Mouse (Mus musculus) urinary bladder, postnatal 36 days (tissue): ENCODE results near the gene Bmp8a.
"Not testable (repeated sequence)": the region's sequence is repeated elsewhere in the genome, so short reads cannot be mapped to it uniquely, and the experiment has no call there.

ENCODE experiments used
- DNase-seq, 2 experiments: peaks; one replicate each; pipeline ENCODE4 v3.0.0; 2022; ENCODE audit warnings: low spot score in 2 of 2, mixed read lengths in 1 of 2

Gene Bmp8a

GRCm38 (mm10) chr4:123342642-123343470, at the start of gene Bmp8a:
Gene Bmp8a (minus strand): TSS chr4:123343252.
- peak; percentile 47 to 56 for DNase-seq

DNA sequence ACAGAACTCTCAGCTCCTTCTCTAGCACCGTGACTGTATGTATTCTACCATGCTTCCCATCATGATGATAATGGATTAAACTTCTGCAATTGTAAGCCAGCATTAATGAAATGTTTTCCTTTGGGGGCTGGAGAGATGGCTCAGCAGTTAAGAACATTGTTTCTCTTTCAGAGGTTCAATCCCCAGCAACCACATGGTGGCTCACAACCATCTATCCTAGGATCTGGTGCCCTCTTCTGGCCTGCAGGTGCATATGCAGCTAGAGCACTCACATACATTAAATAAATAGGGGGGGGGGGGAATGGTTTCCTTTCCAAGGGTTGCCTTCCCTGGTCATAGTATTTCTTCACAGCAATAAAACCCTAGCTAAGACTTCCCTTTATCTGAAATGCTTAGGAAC, 49.1 kb upstream of the Bmp8a start:
- no peak for DNase-seq

GRCm38 (mm10) chr4:123385028-123385427, 42.0 kb upstream of the Bmp8a start:
- no peak for DNase-seq

GRCm38 (mm10) chr4:123383173-123383572, 40.1 kb upstream of the Bmp8a start:
- no peak for DNase-seq

- DNase-seq, result no peak
These were observed 39.0 kb upstream of the Bmp8a start for GRCm38 (mm10) chr4:123382051-123382450.

DNA sequence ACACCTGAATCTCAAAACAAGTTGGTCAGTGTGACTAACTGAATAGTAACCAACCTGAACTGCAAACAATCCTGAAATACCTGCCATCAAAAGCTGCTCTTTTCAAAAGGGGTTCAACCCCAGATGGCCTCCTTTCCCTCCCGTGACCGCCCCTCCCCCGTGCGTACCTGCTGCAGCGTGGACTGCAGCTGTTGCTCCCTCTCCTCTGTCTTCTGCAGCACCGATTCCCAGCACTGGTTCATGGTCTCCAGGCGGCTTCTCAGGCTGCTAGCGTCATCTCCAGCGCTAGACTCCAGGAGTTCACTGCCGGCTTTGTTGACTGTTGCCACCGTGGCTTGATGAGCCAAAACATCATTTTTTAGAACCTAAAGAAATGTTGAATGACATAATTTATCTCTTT, 38.5 kb upstream of the Bmp8a start:
- DNase-seq, result no peak

DNA sequence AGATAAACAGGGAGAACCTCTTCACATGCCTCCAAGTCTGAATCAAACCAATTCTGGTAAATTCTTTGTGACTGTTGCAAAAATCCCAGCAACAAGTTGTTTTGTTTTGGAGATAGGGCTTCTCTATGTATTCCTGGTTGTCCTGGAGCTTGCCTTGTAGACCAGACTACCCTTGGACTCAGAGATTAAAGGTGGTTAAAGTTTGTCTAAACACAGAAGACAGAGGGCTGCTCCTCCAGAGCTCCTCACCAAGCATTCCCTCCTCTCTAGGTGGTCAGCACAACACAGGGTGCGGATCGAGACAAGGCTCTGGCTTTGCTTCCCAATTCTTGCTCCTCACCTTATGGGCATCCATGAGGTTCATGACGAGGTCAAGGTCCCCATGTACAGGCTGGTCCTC, 33.0 kb upstream of the Bmp8a start:
- DNase-seq, result no peak

DNA sequence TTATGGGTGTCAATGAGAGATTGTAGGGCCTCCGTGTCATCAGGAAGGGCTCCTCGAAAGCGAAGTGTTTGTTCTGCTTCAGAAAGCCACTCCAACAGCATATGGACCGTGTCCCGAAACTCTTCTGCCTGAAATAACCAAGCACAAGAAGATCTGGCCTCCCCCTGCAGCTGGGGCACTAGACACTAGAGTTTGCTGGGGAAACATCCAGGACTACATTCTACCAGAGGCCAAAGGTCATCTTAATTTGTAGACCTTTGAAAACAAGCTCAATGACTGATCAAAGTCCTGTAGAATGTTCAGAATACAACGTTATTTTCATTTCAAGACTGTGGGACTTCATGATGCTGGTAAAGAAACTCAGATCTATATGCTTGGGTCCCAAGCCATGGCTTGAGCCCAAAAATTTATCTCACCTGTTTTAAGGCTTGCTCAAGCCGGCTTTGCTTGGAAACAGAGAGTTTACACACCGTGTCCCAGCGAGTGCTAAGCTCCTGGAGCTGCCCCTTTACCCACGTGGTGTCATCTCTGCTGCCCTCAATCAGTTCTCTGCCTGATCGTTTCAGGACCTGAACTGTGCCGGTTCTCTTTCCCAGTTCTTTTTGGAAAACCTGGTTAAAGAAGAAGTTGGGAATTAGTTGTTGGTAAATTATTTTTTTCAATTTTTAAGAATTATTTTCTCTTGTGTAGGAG, 31.4 kb upstream of the Bmp8a start:
- DNase-seq, result no peak

DNA sequence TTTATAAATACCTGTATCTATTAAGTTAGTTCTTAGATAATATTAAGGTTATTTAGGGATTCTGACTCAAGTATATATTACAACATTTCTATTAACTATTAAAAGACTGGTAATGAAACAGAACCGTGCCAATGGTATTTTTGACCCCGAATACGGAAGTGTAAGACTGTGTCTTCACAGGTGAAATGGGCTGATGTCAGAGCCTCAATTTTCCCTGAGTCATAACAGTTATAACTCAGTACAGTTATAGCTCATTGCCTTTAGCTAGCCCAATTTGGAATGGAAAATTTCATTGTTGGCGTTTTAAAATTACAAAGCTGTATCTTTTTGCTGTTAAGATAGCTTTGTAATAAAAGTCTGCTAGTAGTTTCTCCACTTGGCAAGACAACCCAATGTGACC, 20.5 kb upstream of the Bmp8a start:
- no peak for DNase-seq

DNA sequence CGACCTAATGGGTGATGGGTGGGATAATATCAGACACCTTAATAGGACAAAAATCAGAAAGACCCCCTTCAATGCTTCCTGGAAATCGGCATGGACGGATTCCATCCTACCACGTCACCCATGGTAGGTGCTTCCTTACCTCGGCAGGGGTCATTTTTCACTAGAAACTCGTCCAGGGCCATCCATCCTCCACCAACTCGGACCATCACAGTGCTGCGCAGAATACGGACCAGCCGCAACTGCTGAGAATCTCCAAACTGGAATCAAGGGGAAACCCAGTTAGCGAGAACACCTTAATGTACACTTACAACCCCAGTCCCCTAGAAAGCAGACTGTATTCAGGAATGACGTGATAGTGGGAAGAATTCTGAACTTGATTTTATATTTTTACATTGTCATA, 17.7 kb upstream of the Bmp8a start:
- no peak for DNase-seq

GRCm38 (mm10) chr4:123358613-123359012, 15.6 kb upstream of the Bmp8a start:
- DNase-seq, result no peak

GRCm38 (mm10) chr4:123355941-123356340, 12.9 kb upstream of the Bmp8a start:
- DNase-seq, result no peak

DNA sequence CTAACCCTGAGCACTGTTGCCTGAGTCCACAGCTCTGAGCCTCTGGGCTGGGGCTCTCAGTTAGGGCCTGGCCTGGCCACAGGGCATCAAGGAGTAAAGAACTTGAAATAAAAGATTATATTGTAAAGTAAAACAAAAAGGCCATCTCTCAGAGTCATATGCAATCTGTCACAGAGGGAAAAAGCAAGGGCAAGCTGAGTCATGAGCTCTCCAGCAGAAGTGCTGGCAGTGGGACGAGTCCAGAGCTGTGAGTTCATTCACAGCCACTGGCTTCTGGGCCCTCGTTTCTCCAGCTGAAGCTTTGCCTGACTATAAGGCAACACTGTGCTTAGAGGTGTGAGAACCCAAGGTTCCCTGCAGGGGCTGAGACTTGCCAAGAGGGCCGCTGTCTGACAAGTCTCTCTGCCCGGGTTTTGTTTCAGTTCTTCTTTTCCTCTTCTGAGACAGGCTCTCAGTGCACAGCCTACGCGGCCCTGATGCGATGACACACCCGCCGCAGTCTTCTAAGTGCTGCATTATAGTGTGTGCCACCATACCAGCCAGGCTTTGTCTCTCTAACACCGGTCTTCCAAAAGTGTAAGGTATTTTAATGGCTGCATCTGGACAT, 10.3 kb upstream of the Bmp8a start:
- DNase-seq, result no peak

DNA sequence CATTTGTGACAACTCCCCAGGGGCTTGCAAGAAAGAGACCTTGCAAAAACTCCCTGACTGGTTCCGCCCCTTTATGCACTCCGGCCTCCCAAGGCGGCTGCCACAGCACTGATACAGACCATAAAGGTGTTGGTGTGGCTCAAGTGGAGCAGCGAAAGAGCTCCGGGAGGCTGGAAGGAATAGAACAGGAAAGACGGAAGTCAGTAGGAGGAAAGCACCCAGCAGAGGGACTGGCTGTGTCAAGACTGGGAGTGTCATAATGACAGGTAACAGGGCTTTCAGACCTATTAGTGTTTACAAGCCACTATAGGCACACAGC, 378 bp upstream of the Bmp8a start:
- DNase-seq, result peak in 1 of 2 experiments; percentile 7

- no peak for DNase-seq
These were observed 886 bp downstream of the Bmp8a start for GRCm38 (mm10) chr4:123342091-123342641.

DNA sequence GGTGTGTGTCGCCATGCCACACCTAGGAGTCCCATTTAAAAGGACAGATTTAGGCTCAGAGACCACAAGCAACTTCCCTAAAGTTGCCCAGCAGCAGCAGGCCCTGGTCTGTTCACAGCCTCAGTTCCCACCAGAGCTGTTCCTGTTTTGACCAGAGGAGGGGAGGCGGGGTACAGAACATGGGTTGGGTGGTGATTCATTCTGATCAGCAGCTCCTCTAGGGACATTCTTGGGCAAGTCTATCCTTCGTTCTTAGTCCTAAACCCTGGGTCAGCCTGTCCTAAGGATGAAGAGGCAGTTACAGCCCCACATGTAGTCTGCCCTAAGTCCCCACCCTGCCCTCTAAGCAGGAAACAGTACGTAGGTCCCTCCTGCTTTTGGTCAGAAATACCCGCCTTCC, 2.8 kb downstream of the Bmp8a start:
- DNase-seq, result no peak

- no peak for DNase-seq
These were observed 5.4 kb downstream of the Bmp8a start for GRCm38 (mm10) chr4:123337693-123338092.

GRCm38 (mm10) chr4:123335796-123336585, 7.1 kb downstream of the Bmp8a start:
- DNase-seq, result no peak

- not testable (repeated sequence) for DNase-seq
These were observed 7.8 kb downstream of the Bmp8a start for GRCm38 (mm10) chr4:123335244-123335643.

DNA sequence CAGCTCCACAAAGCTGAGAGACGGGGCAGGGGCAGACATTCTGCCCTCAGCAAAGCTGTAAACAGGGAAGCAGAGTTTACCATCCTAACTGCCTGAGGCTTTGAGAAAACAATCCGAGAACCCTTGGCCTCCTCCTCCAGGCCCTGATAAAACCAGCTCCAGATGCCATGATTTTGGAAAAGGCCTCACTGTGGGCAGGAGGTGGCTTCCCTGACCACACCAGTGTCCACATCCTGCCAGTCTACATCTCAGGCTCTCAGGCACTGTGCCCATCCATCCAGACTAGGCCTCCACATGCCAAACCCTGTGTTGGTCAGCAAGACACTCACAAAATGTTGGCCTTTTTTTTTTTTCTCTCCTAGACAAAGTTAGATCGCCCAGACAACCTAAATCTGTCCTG, 8.9 kb downstream of the Bmp8a start:
- DNase-seq, result no peak

DNA sequence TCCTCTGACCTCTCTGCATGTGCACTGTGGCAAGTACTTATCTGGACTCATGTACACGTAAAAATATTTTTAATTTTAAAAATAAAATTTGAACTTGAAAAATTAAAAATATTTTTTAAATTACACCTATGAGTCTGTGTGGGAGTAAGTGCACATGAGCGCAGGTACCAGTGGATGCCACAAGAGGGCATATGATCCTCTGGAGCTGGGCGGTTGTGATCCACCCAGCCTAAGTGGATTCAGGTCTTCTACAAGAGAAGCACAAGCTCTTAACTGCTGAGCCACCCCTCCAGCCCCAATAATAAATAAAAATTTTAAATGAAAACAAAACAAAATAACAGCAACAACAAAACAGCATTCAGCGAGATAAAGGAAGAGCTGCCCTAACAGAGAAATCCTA, 9.9 kb downstream of the Bmp8a start:
- DNase-seq, result no peak

DNA sequence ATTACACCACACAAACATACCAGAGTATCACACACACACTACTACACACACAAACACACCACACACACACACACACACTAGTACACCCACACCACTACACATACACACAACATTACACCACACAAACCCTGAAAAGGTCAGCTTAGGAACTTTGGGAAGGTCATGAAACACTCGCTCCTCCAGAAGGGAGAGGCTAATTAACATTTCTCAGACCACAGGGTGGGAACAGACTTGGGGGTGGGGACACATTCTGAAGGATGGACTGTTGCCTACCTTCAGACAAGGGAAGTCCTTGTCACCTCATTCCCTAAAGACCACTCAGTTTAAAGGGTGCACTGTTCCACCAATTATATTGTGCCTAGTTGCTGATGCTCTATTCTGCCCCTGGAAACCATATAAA, 11.1 kb downstream of the Bmp8a start:
- DNase-seq, result not testable (repeated sequence)
